Mouse (Mus musculus) regulatory T cell (primary cell): ENCODE measurements at regions not wholly inside any gene's neighbourhood (a gene's known extent, or its start where the extent isn't known, plus 50 kb on each side); places are given as distances from the start of the nearest gene placed in this dataset.

Experiments used
- in situ Hi-C: fragments of 300-600 bp; cut with MboI, MseI; formaldehyde crosslinking; loops from one replicate; pipeline ENCODE4 v1.15.1; 2025; ENCODE audit warnings: high pct_unique_total_duplicates

GRCm38 (mm10) chr14:102204881-102205671 lies 475.3 kb downstream of the Lmo7 start:
- in situ Hi-C loops, result no loop called here

GRCm38 (mm10) chr14:102199430-102199829 lies 469.7 kb downstream of the Lmo7 start:
- in situ Hi-C loops, result no loop called here

- in situ Hi-C loops, result no loop called here
Observed at GRCm38 (mm10) chr14:102190786-102191185, 461.0 kb downstream of the Lmo7 start.

- in situ Hi-C loops, result no loop called here
Observed at GRCm38 (mm10) chr14:102181269-102181668, 451.5 kb downstream of the Lmo7 start.

GRCm38 (mm10) chr14:102171775-102172174 lies 442.0 kb downstream of the Lmo7 start:
- in situ Hi-C loops, result no loop called here

GRCm38 (mm10) chr14:102161291-102162284 lies 431.8 kb downstream of the Lmo7 start:
- in situ Hi-C loops, result no loop called here

GRCm38 (mm10) chr14:102150410-102150809 lies 420.7 kb downstream of the Lmo7 start:
- in situ Hi-C loops, result loop anchor here (10.0 kb wide), 1 partner anchor 1776 kb away; no protein-coding TSS in a partner anchor

- in situ Hi-C loops, result no loop called here
Observed at GRCm38 (mm10) chr14:102142720-102143119, 413.0 kb downstream of the Lmo7 start.

GRCm38 (mm10) chr14:102138936-102139335 lies 409.2 kb downstream of the Lmo7 start:
- in situ Hi-C loops, result no loop called here

GRCm38 (mm10) chr14:102118166-102118565 lies 388.4 kb downstream of the Lmo7 start:
- in situ Hi-C loops, result no loop called here

GRCm38 (mm10) chr14:102106165-102106564 lies 376.4 kb downstream of the Lmo7 start:
- in situ Hi-C loops, result no loop called here

GRCm38 (mm10) chr14:102094105-102094504 lies 364.3 kb downstream of the Lmo7 start:
- in situ Hi-C loops, result no loop called here

- in situ Hi-C loops, result no loop called here
Observed at GRCm38 (mm10) chr14:102092557-102092956, 362.8 kb downstream of the Lmo7 start.

- in situ Hi-C loops, result no loop called here
Observed at GRCm38 (mm10) chr14:102048932-102049331, 319.2 kb downstream of the Lmo7 start.

- in situ Hi-C loops, result no loop called here
Observed at GRCm38 (mm10) chr14:102048485-102048884, 318.7 kb downstream of the Lmo7 start.

GRCm38 (mm10) chr14:102038145-102038544 lies 308.4 kb downstream of the Lmo7 start:
- in situ Hi-C loops, result no loop called here

GRCm38 (mm10) chr14:102037487-102037886 lies 307.7 kb downstream of the Lmo7 start:
- in situ Hi-C loops, result no loop called here

GRCm38 (mm10) chr14:102031047-102031903 lies 301.5 kb downstream of the Lmo7 start:
- in situ Hi-C loops, result no loop called here

- in situ Hi-C loops, result no loop called here
Observed at GRCm38 (mm10) chr14:102024646-102025045, 294.9 kb downstream of the Lmo7 start.

- in situ Hi-C loops, result no loop called here
Observed at GRCm38 (mm10) chr14:102020161-102020605, 290.4 kb downstream of the Lmo7 start.

GRCm38 (mm10) chr14:102019320-102019719 lies 289.6 kb downstream of the Lmo7 start:
- in situ Hi-C loops, result no loop called here
